Mouse (Mus musculus): ENCODE measurements at regions not wholly inside any gene's neighbourhood (a gene's known extent, or its start where the extent isn't known, plus 50 kb on each side); places are given as distances from the start of the nearest gene placed in this dataset.

DNA sequence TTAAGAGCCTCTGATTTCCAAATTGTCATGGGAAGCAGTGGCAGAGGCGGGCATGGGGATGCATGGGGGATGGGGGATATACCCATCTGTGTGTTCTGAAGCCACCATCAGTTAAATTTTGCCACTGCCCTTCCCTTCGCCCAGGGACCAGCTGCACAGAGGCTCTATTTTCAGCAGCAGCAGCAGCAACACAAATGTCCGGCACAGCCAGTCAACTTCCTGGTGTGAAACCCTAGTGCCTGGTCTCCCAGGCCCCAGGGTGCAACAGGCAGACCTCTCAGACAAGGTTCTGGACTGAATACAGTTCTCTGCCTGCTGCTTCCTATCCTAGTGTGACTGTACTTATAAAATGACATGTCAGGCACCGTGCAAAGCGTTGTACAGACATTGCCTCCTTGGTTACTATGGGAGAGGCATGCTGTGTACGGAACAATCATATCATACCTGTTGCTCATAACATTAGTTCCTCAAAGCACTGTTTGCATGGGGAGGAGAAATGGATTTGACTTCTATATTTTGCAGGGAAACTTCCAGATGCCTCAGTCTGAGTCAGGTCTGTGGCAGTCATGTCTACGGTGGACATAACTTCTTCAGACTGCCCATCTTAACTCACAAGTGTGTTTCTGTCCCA, 104.8 kb upstream of the Vps8 start:
- no peaks in the 10 kb centered on the region for H3K36me3 ChIP-seq (ENCODE audit: control insufficient read depth, insufficient read depth, low read length)
- DNase-seq: no peak
- 86% methylated on average over 7 of the region's 7 CpGs for WGBS
- H3K4me1 ChIP-seq (replicated peaks; ENCODE audit: control insufficient read depth, insufficient read depth, low read length): no peaks in the 10 kb centered on the region
- TF ChIP-seq CTCF (IDR thresholded peaks at IDR 0.05; ENCODE audit: borderline replicate concordance, control insufficient read depth, extremely low read depth, insufficient read depth, low read length, poor library complexity) (no peak), POLR2A (IDR thresholded peaks at IDR 0.05; ENCODE audit: control insufficient read depth, extremely low read depth, insufficient read depth, low read length, poor library complexity) (no peak)
- no peaks in the 10 kb centered on the region for H3K27me3 ChIP-seq (ENCODE audit: control insufficient read depth, insufficient read depth, low read length)
- no peak overlapping the region for H3K4me3 ChIP-seq (ENCODE audit: control insufficient read depth, insufficient read depth, low read length)
- H3K27ac ChIP-seq (ENCODE audit: control insufficient read depth, insufficient read depth, low read length): no peak overlapping the region

DNA sequence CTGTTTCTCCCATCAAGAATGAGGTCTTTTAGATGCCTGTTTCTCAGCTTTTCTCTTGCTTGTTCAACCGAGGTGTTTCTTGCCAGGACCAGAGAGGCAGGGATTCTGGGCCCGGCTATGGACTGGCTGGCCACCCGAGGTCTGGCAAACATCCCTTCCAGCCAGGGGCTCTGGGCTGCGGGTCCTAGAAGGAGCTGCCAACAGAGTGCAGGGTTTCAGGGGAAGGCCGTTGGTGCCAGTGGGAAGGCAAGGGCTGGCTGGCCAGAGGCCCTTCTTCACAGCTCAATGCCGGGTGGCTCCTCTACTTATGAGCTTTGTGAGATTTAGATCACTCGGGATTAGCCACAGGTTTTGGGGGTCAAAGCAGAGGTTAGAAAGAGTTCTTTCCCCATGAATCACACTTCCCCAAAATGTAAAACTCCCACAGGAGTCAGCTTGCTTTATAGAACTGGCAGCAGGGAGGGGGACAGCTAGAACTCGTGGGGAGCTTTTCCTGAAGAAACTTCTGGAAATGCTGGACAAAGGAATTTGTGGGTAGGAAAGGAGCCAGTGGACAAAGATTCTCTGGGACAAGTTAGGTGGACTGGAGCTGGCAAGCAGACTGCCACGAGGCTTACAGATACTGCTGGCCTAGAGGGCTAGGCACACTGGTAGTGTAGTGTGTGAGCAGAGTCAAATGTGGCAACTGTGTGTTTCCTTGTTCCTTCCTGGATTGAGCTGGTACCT, 104.1 kb upstream of the Vps8 start:
- Histone ChIP-seq H3K4me3 (ENCODE audit: control insufficient read depth, insufficient read depth, low read length) (no peak overlapping the region), H3K27ac (ENCODE audit: control insufficient read depth, insufficient read depth, low read length) (no peak overlapping the region), H3K4me1 (replicated peaks; ENCODE audit: control insufficient read depth, insufficient read depth, low read length) (no peaks in the 10 kb centered on the region), H3K36me3 (ENCODE audit: control insufficient read depth, insufficient read depth, low read length) (no peaks in the 10 kb centered on the region), H3K27me3 (ENCODE audit: control insufficient read depth, insufficient read depth, low read length) (no peaks in the 10 kb centered on the region)
- DNase-seq: no peak
- TF ChIP-seq POLR2A (IDR thresholded peaks at IDR 0.05; ENCODE audit: control insufficient read depth, extremely low read depth, insufficient read depth, low read length, poor library complexity) (no peak), CTCF (IDR thresholded peaks at IDR 0.05; ENCODE audit: borderline replicate concordance, control insufficient read depth, extremely low read depth, insufficient read depth, low read length, poor library complexity) (no peak)
- WGBS: 77% methylated on average over 9 of the region's 9 CpGs

DNA sequence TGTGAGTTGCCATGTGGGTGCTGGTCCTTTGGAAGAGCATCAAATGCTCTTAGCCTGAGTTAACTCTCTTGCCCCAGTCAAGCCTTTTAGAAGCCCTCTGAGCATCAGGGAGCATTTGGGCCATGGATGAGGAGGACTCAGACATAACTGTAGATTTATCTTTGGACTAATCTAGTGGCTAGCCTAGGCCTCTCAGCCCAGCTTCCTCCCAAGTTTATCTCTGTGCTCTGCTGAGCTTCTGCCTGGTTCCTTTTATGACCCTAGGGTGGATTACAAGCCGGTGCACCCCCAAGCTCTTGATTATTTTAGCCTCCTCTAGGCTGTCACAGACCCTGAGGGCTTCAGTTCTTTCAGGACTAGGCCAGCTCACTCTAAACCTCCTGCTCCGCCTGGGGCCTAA, 102.6 kb upstream of the Vps8 start:
- Histone ChIP-seq H3K36me3 (ENCODE audit: control insufficient read depth, insufficient read depth, low read length) (no peaks in the 10 kb centered on the region), H3K4me1 (replicated peaks; ENCODE audit: control insufficient read depth, insufficient read depth, low read length) (no peaks in the 10 kb centered on the region), H3K4me3 (ENCODE audit: control insufficient read depth, insufficient read depth, low read length) (no peak overlapping the region), H3K27me3 (ENCODE audit: control insufficient read depth, insufficient read depth, low read length) (no peaks in the 10 kb centered on the region), H3K27ac (ENCODE audit: control insufficient read depth, insufficient read depth, low read length) (no peak overlapping the region)
- no peak for DNase-seq
- no peak for TF ChIP-seq POLR2A (IDR thresholded peaks at IDR 0.05; ENCODE audit: control insufficient read depth, extremely low read depth, insufficient read depth, low read length, poor library complexity)
- TF ChIP-seq CTCF (IDR thresholded peaks at IDR 0.05; ENCODE audit: borderline replicate concordance, control insufficient read depth, extremely low read depth, insufficient read depth, low read length, poor library complexity): no peak
- WGBS: 90% methylated on average over 2 of the region's 2 CpGs

DNA sequence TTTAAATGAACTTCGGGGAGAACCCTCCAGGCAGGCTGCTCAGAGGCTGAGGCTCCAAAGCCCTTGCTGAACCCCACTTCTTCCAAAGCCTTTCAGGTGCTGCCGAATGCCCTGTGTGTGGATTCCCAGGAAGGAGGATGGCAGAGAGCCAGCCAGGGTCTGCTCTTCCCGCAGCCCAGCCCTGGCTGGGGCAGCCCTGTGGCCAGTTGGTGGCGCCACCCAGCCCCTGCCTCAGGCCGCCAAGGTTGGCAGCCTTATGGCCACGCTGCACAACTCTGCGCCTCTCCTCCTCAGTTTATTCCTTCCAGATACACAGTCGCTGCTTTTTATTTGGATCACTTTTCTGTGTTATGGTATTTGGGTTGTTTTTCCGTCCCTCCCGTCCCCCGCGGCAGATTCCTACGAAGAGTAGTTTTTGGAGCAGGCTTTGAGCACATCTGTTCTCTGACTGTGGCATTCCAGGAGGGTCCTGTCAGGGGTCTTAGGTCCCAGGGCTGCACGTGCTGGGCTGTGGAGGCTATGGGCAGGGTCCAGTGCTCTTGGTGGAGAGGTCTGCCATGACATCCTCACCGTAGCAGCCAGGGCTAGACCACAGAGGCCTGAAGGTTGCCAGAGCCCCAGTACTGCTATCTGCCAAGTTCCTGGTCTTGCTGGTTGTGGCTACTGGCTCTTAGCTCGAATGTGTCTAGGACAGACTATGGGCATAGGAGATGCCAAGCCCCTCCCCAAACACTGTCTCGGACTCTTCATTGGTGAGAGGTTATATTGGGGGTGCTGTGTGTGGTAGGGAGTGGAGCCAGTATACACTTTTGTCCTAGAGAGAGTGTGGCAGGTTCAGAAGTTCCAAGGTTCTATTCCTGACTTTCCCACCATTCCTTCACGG, 101.5 kb upstream of the Vps8 start:
- no peak for DNase-seq
- H3K27ac ChIP-seq (ENCODE audit: control insufficient read depth, insufficient read depth, low read length): no peak overlapping the region
- no peaks in the 10 kb centered on the region for H3K36me3 ChIP-seq (ENCODE audit: control insufficient read depth, insufficient read depth, low read length)
- TF ChIP-seq POLR2A (IDR thresholded peaks at IDR 0.05; ENCODE audit: control insufficient read depth, extremely low read depth, insufficient read depth, low read length, poor library complexity): no peak
- no peak for TF ChIP-seq CTCF (IDR thresholded peaks at IDR 0.05; ENCODE audit: borderline replicate concordance, control insufficient read depth, extremely low read depth, insufficient read depth, low read length, poor library complexity)
- no peaks in the 10 kb centered on the region for H3K27me3 ChIP-seq (ENCODE audit: control insufficient read depth, insufficient read depth, low read length)
- no peaks in the 10 kb centered on the region for H3K4me1 ChIP-seq (replicated peaks; ENCODE audit: control insufficient read depth, insufficient read depth, low read length)
- no peak overlapping the region for H3K4me3 ChIP-seq (ENCODE audit: control insufficient read depth, insufficient read depth, low read length)
- 87% methylated on average over 18 of the region's 18 CpGs for WGBS

DNA sequence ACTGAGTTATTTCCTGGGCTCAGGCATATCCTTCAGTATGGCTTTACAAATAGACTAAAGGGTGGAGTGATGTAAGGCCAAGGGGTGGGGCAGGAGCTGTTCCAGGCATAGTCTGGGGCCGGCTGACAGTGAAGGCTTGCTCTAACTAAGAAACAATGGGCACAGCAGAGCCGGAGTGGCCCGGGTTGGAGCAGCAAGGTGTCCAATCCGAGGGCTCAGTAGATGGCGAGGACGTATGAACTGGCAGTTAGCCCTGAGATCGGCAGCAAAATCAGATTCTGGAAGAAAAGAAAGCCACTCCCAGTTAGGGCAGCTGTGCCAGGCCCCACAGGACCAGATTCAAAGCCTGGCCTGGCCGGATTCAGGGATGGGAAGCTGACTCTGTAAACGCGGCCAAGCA, 100.5 kb upstream of the Vps8 start:
- no peak overlapping the region for H3K4me3 ChIP-seq (ENCODE audit: control insufficient read depth, insufficient read depth, low read length)
- no peak for DNase-seq
- 86% methylated on average over 10 of the region's 10 CpGs for WGBS
- H3K27ac ChIP-seq (ENCODE audit: control insufficient read depth, insufficient read depth, low read length): no peak overlapping the region
- TF ChIP-seq CTCF (IDR thresholded peaks at IDR 0.05; ENCODE audit: borderline replicate concordance, control insufficient read depth, extremely low read depth, insufficient read depth, low read length, poor library complexity): no peak
- no peak for TF ChIP-seq POLR2A (IDR thresholded peaks at IDR 0.05; ENCODE audit: control insufficient read depth, extremely low read depth, insufficient read depth, low read length, poor library complexity)
- H3K4me1 ChIP-seq (replicated peaks; ENCODE audit: control insufficient read depth, insufficient read depth, low read length): no peaks in the 10 kb centered on the region
- H3K27me3 ChIP-seq (ENCODE audit: control insufficient read depth, insufficient read depth, low read length): no peaks in the 10 kb centered on the region
- H3K36me3 ChIP-seq (ENCODE audit: control insufficient read depth, insufficient read depth, low read length): no peaks in the 10 kb centered on the region

DNA sequence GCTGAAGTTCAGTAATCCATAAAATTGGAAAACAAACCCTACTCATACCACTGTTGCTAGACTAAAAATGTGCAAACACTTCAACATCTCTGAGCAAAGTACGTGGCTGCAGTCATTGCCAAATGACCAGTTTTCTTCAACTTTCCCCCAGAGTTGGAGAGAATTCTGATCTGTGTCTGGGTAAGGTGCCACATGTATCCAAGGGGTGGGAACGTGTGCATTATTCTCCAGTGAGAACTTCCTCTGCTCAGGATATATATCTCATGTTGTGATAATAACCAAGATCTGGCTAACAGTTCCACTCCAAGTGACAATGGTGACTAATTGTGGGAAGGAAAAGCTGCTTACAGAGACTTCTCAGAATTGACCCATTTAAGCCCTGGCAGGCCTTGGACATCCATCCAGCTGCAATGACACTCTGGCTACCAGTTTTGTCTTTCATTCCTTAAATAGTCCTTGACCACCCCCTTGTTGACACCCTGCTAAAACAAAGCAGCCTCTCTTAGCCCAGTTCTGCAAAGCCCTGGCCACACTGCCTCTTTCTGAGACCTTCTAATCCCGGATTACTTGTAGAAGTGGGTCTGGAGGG, 99.4 kb upstream of the Vps8 start:
- Histone ChIP-seq H3K4me1 (replicated peaks; ENCODE audit: control insufficient read depth, insufficient read depth, low read length) (no peaks in the 10 kb centered on the region), H3K4me3 (ENCODE audit: control insufficient read depth, insufficient read depth, low read length) (no peak overlapping the region), H3K36me3 (ENCODE audit: control insufficient read depth, insufficient read depth, low read length) (no peaks in the 10 kb centered on the region), H3K27me3 (ENCODE audit: control insufficient read depth, insufficient read depth, low read length) (no peaks in the 10 kb centered on the region), H3K27ac (ENCODE audit: control insufficient read depth, insufficient read depth, low read length) (no peak overlapping the region)
- no peak for DNase-seq
- 90% methylated on average over 3 of the region's 3 CpGs for WGBS
- TF ChIP-seq CTCF (IDR thresholded peaks at IDR 0.05; ENCODE audit: borderline replicate concordance, control insufficient read depth, extremely low read depth, insufficient read depth, low read length, poor library complexity) (no peak), POLR2A (IDR thresholded peaks at IDR 0.05; ENCODE audit: control insufficient read depth, extremely low read depth, insufficient read depth, low read length, poor library complexity) (no peak)

All from thymus, adult 2 months (tissue).